ENCODE assay signal across 13 mouse cellular contexts in the genomic region with DNA sequence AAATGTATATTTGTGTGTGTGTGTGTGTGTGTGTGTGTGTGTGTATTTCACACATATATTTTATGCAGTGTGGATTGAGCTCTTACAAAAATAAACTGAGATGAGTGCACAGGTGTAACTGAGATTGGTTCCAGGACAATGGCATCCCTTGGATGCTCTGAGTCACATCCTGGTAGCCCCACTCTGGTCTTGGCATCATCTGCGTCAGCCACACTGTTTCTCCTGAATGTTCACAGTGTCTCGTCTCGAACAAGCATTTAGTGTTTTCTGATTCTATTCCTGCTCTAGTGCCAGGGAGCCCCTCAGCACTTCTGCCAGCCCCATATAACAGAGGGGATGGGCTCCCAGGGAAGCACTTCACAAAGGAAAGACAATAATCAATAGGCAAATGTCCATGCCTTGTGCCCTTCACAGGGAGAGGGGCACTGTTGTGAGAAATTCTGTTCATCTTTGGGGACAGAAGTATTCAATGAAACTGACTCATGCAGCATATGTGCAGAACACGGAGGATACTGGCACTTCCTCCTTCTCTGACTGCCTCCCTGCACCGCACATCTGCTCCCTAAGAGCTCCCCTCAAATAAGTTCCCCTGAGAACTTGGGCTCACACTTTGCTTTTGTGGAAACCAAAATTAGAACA.
A peak's percentile ranks its signal among the peaks of the same experiment; 100 is the strongest.
DNase-seq lines count a peak whose midpoint lies in the region; TF ChIP-seq lines count a peak whose summit lies in the region.
"Had no signal": no experiment of that assay in that cellular context is flagged by ENCODE, and none has a peak within 500 bp of the region (broad histone marks: within the 10 kb centered on the region; RNA-seq: fewer than 3 reads in every experiment).

No protein-coding gene starts in this region.

- no peak overlapping the region for H3K4me3 ChIP-seq in left cerebral cortex, adult 2 months
- H3K4me3 ChIP-seq: embryonic facial prominence, embryonic 15.5 days had no signal

- no peak for TF ChIP-seq CTCF in left cerebral cortex, adult 2 months (IDR thresholded peaks at IDR 0.05)

- peak overlapping the region; percentile 92 for H3K27ac ChIP-seq in left cerebral cortex, adult 2 months
- H3K27ac ChIP-seq: embryonic facial prominence, embryonic 15.5 days had no signal

- intact Hi-C loops in left cerebral cortex, adult 2 months (cut with DNase I): loop anchor here (1.0 to 10.0 kb wide), 6 partner anchors 76 to 987 kb away; no protein-coding TSS in a partner anchor

- peak; percentile 41 to 51 for DNase-seq in cerebellum, postnatal 10 days
- no peak for DNase-seq in cerebellum, postnatal 4 days (ENCODE audit: low spot score in 2 of 2)
- peak; percentile 84 for DNase-seq in right cerebral cortex, adult 18-20 months
- DNase-seq in right cerebral cortex, postnatal 4 days: no peak
- peak; percentile 45 to 56 for DNase-seq in left cerebral cortex, adult 2 months (ENCODE audit: extremely low spot score in 1 of 2, low spot score in 2 of 2)
- no peak for DNase-seq in neural tube, embryonic 10.5 days (ENCODE audit: extremely low spot score, low spot score)
- DNase-seq in adrenal gland, adult 8-10 months: no peak
- DNase-seq in adrenal gland, adult (ENCODE audit: inconsistent age in 2 of 2, low spot score in 1 of 2): no peak
- DNase-seq: adrenal gland, postnatal 25 days; cerebellum, adult 11 months; kidney, postnatal 10 days; lung, adult 2 months had no signal

Comparison
In these comparisons a context has a peak if more than half of its experiments do, and no peak if none do; other contexts are left out.
1. DNase-seq: peak in cerebellum, postnatal 10 days (2 of 2), right cerebral cortex, adult 18-20 months (single experiment) and left cerebral cortex, adult 2 months (2 of 2); none in cerebellum, postnatal 4 days (0 of 2), right cerebral cortex, postnatal 4 days (single experiment), neural tube, embryonic 10.5 days (single experiment), adrenal gland, adult 8-10 months (single experiment) and adrenal gland, adult (0 of 2).